Mouse (Mus musculus): Measurements from ENCODE around the gene Vmn1r55.
"Not testable (repeated sequence)": the region's sequence is repeated elsewhere in the genome, so short reads cannot be mapped to it uniquely, and the experiment has no call there.

The Vmn1r55 gene

DNA sequence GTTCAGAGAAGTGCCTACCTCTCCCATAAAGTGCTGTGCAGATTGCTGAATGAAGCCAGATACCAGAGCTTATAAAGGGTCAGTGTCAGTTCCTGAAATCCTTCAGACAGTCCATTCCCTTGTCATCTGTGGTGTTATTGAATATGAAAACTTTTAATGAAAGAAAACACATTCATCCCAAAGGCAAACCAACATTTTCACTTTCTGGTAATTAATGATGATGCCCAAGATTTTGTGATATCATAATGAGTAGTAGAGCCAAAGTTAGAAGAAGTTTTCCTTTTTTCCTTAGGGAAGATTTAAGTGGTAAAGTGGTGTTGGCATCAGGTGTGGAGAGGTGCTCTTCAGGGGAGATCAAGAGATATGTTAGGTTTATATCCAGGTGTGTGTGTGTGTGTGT, at the start of gene Vmn1r55:
Vmn1r55 (minus strand) TSS at position 101 of the 400 bp plus-strand sequence.
- in situ Hi-C loops (cut with MseI, MboI) = not testable (repeated sequence)

DNA sequence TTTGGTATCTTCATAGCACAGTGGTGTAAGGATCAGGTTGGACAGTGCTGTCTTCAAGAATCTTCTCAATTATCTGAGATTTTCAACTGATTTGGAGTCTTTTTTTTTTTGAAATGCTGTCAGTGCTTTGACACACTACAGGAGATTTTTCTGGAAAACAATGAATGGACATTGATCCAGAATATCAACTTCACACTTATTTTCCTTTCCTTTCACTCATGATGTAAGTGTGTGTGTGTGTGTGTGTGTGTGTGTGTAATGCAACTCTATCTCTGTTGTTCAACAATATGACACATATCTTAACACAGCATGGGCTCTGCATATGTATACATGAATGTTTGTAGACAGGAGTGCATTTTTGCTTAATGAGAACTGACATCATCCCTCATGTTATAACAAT, 47.2 kb upstream of the Vmn1r55 start, which contains the start of gene Vmn1r56:
Vmn1r56 (minus strand) TSS at position 101 of the 400 bp plus-strand sequence.
- in situ Hi-C loops (cut with MseI, MboI) = not testable (repeated sequence)

DNA sequence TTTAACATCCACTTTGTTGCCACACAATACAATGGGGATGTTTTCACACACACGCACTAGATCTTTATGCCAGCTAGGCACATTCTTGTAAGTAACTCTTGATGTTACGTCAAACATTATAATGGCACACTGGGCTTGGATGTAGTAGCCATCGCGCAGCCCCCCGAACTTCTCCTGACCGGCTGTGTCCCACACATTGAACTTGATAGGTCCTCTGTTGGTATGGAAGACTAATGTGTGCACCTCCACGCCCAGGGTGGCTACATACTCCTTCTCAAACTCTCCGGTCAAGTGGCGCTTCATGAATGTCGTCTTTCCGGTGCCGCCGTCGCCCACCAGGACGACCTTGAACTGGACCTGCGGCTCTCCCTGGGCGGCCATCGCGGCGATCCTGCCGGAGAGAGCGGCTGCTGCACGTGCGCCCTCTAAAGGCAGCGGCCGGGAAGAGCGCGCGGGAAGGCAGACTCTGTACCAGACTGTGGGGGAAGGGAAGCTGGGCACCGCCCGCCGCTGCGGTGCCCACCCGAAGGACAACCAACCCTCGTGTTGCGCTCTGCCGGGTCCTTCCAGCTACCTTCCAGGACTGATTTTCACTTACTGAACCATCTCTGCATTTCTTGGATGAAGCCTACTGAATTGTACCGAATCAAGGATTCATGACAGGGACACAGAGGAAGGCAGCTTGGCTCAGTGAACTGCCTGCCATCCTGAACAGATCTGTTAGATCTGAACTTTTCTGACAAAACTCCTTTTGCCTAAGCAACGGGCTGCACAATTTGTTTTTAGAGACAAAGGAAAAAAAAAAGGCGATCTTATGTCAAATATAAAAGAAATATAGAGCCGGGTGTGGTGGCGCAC, 23.7 kb downstream of the Vmn1r55 start, which contains the start of gene Rasl2-9:
Rasl2-9 (minus strand) TSS at position 402 of the 858 bp plus-strand sequence.
- in situ Hi-C loops (cut with MseI, MboI) = no loop called here

DNA sequence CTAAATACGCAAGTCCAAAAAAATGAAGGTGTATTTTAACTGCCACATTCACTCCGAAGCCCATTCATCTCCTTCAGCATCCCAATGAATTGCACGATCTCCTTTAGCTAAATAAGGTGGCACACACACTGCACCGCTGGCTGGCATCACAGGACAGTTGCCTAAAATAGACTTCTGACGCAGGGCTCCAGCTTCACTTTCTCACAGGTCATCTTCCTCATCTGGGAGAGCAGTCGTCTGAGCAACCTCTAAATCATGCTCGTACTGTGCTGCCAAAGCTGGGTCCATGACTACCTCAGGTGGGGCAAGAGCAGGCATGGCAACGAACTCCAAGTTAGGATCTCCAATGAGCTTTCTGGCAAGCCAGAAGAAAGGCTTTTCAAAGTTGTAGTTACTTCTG, 24.4 kb downstream of the Vmn1r55 start:
- in situ Hi-C loops (cut with MseI, MboI) = no loop called here

DNA sequence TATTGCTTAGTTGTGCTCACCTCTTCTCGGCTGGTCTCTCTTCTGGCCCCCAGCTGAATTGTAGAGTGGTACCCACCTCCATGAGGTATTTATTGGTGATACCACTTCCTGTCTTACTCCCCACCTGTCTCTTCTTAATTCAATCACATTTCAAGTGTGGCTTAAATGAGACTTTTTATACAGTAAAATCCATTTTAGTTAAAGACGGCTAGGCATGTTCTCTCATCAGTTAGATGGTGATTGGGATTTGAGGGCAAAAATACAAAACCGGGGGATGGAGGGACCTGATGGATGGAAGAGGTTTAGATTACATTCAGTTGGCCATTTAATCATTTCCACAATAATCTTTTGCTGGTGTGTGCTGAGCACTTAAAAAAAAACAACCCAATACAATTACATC, 32.6 kb downstream of the Vmn1r55 start, which contains the start of gene Rfpl4:
Rfpl4 (minus strand) TSS at position 101 of the 400 bp plus-strand sequence.
- in situ Hi-C loops (cut with MseI, MboI) = no loop called here

DNA sequence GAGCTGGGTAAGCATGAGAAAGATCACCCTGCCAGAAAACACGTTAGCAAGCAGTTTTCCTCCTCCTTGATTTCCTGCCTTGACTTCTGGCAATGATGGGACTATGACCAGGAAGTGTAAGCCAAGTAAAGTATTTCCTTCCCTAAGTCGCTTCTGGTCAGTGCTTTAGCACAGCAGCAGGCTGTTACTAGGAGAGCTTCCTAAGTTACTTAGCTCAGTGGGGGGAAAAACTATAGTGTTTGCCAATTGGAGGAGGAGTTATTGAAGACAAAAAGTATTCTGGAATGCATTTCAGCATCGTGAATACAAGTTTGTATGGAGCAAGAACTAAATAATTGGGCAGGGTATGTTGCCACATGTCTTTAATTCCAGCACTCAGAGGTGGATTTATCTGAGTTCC, 36.8 kb downstream of the Vmn1r55 start:
- in situ Hi-C loops (cut with MseI, MboI) = no loop called here

DNA sequence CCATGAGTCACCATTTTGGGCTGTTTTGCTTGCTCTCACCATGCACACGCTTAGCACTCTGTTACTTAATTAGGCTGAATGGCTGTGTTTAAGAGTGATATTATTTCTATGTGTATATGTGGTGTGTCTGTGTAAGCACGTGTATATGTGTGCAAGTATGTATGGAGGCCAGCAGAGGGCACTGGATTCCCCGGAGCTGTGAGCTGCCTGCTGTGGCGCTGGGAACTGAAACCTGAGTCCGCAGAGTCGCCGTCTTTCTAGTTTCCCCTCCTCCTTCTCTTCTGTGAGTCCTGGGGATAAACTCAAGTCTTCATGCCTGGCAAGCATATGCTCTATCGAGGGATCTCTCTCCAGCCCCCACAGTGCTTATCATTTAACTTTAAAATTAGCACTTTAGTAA, 40.2 kb downstream of the Vmn1r55 start:
- in situ Hi-C loops (cut with MseI, MboI) = no loop called here

DNA sequence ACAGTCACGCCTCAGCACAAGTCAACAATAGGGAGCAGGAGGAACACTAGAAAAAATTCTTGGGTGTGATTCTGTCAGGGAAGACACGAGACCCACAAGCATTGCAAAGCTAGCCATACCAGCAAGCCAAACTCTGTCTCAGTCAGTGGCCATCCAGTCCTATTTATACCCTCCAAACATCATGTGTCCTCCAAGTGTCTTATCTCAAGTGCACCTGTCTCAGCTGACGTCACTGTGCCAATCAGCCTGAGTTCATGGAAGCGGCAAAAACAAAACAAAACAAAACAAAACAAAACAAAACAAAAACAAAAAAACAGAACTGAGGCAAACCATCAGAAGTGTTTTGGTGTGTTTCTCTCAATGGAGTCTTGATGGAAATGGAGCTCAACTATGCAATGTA, 41.2 kb downstream of the Vmn1r55 start:
- in situ Hi-C loops (cut with MseI, MboI) = no loop called here

DNA sequence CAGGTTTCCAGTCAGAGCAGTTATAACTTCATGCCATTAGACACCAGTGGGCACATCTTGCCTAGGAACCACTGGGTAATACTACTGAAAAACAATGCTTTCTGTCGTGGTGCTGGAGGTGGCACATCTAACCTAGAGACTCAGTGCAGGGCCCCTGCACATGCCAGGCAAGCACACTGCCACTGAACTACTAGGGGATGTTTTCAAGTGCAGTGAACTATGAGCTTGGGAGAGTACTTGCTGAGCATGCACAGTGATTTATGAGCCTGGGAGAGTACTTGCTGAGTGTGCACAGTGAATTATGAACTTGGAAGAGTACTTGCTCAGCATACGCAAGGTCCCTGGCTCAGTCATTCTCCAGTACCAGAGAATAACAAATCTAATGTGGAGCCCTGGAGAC, 46.9 kb downstream of the Vmn1r55 start:
- in situ Hi-C loops (cut with MseI, MboI) = no loop called here

DNA sequence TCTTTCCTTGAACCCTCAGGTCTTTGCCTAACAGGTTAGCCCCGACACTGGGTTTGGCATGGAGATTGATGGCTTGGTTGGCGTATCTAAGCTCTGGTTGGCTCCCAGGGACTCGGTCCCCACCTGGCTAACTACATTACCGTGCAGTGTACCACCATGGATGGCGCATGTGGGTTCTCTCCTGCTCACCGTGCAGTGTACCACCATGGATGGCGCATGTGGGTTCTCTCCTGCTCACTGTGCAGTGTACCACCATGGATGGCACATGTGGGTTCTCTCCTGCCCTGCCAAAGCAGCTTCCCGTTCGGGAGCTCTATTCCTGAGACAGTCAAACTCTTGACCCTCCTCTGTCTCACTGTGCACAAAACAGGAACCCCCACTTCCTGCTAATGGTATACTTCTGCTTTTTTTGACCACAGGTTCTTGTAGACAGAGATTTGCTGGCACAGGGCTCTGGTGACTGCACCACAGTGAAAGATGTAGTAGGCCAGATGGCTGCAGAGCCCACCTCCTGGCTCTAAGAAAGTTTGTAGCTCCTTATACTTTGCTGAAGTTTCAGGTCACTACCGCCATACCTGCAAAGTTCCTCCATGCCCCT, 48.3 kb downstream of the Vmn1r55 start:
- in situ Hi-C loops (cut with MseI, MboI) = no loop called here

DNA sequence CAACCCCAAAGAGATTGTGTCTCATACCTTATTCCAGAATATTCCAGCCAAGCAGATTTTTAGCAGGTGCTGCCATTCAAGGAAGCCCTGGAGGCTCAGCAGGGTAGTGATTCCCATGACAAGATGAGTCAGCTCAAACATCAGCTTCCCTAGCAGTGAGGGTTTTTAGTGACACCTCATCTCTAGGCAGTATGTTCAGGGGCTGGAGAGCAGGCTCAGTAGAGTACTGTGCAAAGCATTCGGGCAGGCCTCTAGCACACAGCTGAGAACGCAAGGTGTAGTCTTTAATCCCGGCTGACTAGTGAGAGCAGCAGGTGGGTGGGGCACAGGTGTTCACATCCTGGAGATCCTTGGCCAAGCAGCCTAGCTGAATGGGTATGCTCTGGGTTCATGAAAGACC, 49.7 kb downstream of the Vmn1r55 start:
- in situ Hi-C loops (cut with MseI, MboI) = no loop called here

DNA sequence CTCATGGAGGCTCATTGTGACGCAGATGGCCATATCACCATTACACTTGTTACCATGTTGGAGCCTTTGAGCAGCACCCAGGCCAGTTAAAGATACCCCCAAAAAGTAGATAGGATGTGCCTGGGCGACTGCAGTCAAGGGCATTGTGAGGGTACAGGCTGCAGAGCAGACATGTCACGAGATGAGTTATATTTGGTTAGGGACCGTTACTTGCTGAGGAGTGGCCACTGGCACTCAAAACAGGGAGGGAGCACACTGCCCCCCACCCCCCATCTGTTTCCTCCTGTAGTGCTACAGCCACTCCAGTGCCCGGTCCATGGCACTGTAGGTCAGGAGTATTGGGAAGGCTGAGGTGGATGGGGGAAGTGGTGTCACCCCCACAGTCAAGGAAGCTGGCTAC, 50.7 kb downstream of the Vmn1r55 start:
- in situ Hi-C loops (cut with MseI, MboI) = no loop called here

DNA sequence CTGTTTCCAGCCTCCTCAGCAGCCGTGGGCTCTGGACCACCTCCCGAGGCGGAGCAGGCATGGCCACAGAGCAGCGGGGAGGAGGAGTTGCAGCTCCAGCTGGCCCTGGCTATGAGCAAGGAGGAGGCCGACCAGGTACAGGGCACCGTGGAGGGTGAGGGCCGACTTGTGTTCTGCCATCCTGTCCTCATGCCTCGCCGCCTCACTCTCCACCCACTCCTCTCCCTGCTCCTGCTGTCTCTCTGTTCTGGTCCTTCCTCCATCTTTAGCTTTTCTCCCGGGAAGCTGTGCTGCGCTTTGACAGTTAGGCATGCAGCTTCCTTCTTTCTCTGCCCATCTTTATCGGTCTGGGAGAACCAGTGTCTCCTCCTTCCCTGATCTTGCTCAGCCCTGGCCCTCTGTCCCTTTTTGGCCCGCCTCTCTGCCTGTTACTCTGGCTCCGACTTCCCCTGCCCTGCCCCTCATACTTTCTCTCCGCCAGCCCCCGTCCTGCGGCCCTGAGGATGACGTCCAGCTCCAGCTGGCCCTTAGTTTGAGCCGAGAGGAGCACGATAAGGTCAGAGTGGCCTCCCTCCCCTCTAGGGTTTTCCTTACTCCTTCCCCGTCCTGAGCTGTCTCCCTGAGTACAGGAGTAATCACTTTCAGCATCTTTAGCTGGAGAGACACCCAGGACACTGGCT, 56.5 kb downstream of the Vmn1r55 start:
- in situ Hi-C loops (cut with MseI, MboI) = no loop called here

DNA sequence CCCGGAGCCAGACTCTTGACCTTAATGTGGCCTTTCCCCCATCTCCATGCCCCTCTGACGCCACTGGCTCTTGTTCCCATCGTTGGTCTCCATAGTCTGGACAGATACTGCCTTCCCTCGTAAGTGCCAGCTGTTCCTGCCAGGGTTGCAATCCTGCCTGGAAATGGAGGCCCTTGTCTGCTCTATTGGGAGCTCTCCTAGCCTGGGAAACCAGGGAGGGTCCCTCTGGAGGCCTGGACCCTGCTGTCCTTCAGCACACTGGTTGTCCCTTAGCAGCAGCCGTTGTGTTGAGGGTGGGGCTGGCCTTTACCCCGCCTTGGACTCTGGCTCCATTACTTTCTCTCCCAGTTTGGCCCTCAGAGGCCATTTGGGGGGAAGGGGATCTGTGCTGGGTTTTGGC, 57.1 kb downstream of the Vmn1r55 start:
- in situ Hi-C loops (cut with MseI, MboI) = no loop called here

DNA sequence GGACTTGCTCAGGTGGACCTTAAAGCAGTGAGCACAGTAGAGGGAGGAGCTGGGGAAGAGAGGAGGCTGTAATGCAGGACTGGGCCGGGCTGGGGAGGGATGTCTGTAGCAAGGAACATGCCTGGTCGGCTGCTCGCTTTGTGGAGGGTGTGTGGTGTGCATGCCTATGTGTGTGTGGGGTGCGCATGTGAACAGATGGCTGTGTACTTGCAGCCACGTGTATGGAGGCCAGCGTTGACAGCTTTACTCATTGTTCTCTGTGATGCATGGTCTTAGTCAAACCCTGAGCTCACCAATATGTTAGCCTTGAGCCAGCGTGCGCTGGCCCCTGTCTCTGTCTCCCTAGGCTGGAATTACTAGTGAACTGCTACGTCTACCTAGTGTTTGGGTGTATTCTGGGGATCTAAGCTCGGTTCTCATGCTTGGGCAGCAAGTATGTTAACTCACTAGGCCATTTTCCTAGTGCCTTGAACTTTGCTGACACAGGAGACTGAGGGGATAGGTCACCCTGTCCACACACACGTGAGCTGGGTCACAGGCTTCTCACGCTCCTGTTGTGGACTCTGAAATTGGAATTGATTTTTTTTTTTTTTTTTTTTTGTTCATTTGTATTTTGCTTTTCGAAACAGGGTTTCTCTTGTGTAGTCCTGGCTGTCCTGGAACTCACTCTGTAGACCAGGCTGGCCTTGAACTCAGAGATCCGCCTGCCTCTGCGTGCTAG, 58.3 kb downstream of the Vmn1r55 start:
- in situ Hi-C loops (cut with MseI, MboI) = no loop called here

DNA sequence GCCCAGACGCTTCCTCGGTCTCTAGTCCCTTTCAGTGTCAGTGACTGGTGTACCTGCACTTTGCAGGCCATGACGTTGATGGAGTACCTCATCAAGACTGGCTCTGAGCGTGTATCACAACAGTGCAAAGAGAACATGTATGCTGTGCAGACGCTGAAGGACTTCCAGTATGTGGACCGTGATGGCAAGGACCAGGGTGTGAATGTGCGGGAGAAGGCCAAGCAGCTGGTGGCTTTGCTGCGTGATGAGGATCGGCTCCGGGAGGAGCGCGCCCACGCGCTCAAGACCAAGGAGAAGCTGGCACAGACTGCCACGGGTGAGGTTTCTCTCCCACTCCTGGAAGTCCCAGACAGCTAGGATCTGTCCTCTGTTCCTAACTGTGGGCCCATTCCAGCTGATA, 59.6 kb downstream of the Vmn1r55 start:
- in situ Hi-C loops (cut with MseI, MboI) = no loop called here

DNA sequence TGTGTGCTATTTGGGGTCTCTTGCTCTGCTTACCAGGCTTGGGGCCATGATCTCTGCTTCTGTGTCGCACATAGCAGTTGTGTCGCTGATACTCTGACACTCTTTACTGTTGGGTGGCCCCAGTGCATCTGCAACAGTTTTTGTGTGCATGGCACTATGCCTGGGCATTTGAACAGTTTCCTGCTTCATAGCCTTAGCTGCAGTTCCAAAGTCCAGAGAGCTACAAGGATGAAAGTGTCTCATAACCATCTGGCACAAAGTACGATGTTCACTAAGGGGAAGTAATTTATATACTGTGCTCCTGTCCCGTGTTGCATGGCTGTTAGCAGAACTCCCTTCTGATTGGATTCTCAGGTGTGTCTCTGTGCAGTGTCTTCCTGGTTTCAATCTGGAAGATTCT, 61.6 kb downstream of the Vmn1r55 start:
- in situ Hi-C loops (cut with MseI, MboI) = no loop called here

DNA sequence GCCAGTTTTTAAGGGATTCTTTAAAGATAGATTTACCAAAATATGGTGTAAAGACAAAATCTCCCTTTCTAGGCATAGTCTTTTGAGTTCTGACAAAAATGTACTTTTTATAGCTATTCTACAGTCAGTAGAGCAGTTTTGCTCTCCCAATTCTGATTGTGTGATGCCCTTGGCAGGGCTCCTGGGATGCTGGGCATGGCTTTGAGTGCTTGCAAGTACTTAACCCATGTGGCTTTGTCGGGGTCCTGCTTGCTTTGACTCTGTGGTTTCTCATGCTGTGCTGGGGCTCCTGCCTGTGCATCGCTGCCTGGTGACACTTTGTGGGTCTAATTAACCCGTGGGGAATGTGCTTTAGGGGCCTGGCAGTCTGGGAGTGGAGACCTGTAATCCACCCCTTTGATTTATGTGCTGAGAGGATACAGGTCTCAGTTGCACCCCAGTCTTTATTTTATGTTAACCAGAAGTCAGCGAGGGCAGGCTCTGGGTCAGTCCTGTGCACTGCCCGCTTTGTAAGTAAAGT, 62.5 kb downstream of the Vmn1r55 start:
- in situ Hi-C loops (cut with MseI, MboI) = no loop called here

DNA sequence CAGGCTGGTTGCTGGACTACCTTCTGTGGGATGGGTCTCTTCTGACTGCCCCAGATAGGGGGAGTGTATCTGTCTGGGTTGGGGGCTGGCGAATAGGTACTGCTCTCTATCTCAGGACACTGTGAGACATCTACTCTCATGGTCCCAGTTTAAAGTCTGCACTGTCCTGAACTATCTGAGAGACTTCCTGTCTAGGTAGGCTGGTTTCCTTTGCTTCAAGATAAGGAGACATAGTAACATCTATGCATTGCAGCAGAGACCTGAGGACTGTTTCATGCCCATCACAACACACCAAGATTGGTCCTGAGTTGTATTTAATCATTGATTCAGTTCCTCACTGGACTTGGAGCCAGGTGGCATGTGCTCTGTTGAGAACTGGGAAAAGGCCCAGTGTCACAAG, 64.0 kb downstream of the Vmn1r55 start:
- in situ Hi-C loops (cut with MseI, MboI) = no loop called here

DNA sequence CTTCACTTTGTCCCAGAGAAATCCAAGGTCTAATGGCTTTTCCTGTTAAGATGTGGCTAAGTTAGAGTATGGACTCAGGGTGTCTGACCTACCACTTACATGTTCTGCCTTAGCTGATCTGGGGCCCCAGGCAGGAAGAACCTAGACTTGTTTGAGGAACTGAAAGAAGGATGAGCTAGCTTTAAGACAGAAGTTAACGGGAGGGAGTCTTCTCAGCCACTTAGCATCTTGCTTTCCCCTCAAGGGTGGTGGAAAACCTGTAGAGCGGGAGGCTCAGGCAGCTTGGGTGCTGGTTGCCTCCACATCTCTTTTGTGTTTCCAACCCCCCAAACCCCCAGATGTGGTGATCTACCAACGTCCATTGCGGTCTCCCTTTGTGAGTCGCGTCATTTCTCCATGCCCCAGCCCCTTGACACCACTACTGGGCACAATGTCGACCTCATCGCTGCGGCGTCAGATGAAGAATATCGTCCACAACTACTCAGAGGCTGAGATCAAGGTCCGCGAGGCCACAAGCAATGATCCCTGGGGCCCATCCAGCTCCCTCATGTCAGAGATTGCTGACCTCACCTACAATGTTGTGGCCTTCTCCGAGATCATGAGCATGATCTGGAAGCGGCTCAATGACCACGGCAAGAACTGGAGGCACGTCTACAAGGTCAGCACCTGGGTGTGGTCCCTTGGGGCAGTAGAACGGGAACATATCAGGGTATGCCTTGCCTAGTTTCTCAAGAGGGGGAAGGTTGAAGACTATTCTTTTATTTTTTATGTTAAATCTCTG, 66.0 kb downstream of the Vmn1r55 start:
- in situ Hi-C loops (cut with MseI, MboI) = no loop called here

DNA sequence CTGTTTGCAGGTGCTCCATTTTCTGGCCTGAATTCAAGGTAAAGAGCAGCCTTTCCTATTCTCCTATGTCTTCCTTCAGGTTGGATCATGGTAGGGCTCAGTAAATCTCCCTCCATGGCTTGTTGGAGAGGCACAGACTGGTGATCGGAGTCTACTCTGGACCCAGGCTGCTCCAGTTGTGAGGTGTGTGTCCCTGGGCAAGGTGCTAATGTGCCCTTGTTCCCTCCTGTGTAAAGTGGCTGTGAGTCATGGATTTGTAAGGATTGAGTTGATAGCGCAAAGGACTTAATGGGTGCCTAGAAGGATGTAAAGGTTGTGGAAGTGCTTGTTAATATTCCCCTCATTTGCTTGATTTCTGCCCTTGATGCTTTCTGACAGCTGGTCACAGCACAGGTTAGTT, 67.5 kb downstream of the Vmn1r55 start:
- in situ Hi-C loops (cut with MseI, MboI) = no loop called here

Measured in mouse trophoblast stem cell (cell line).